17 mouse cellular contexts compared by ENCODE assay signal in genomic region chr8:13194818-13195217, GRCm38 (mm10). TPM values are rescaled to one million over a fixed set of nuclear protein-coding genes. Genes with fewer than 3 reads are reported as not detected.
A peak's percentile ranks its signal among the peaks of the same experiment; 100 is the strongest.
DNase-seq lines count a peak whose midpoint lies in the region; ATAC-seq and TF ChIP-seq lines count a peak whose summit lies in the region.
"Had no signal": no experiment of that assay in that cellular context is flagged by ENCODE, and none has a peak within 500 bp of the region (broad histone marks: within the 10 kb centered on the region; RNA-seq: fewer than 3 reads in every experiment).

No protein-coding gene starts in this region.

- H3K36me3 ChIP-seq in hindbrain, embryonic 14.5 days (replicated peaks; ENCODE audit: control insufficient read depth, insufficient read depth) = no peaks in the 10 kb centered on the region
- H3K36me3 ChIP-seq in hindbrain, embryonic 11.5 days (ENCODE audit: control insufficient read depth, insufficient read depth, low read length) = no peaks in the 10 kb centered on the region
- no peaks in the 10 kb centered on the region for H3K36me3 ChIP-seq in embryonic facial prominence, embryonic 13.5 days
- H3K36me3 ChIP-seq in forebrain, postnatal 0 days (ENCODE audit: insufficient read depth) = no peaks in the 10 kb centered on the region
- no peaks in the 10 kb centered on the region for H3K36me3 ChIP-seq in midbrain, embryonic 16.5 days (ENCODE audit: control insufficient read depth, insufficient read depth, low read length)

- H3K4me3 ChIP-seq in hindbrain, embryonic 14.5 days (replicated peaks; ENCODE audit: low read length) = no peak overlapping the region
- H3K4me3 ChIP-seq in hindbrain, embryonic 11.5 days (ENCODE audit: low read depth, low read length) = no peak overlapping the region
- H3K4me3 ChIP-seq in embryonic facial prominence, embryonic 13.5 days = no peak overlapping the region
- no peak overlapping the region for H3K4me3 ChIP-seq in forebrain, postnatal 0 days (ENCODE audit: low read depth, low read length)
- no peak overlapping the region for H3K4me3 ChIP-seq in midbrain, embryonic 16.5 days (ENCODE audit: low read depth, low read length)
- H3K4me3 ChIP-seq: heart, embryonic 13.5 days; kidney, embryonic 15.5 days had no signal

- WGBS in hindbrain, embryonic 14.5 days = 42% methylated on average over 10 of the region's 10 CpGs
- WGBS in hindbrain, embryonic 11.5 days = 43% methylated on average over 10 of the region's 10 CpGs
- WGBS in embryonic facial prominence, embryonic 13.5 days = 24% methylated on average over 10 of the region's 10 CpGs
- 11% methylated on average over 10 of the region's 10 CpGs for WGBS in forebrain, postnatal 0 days
- 5% methylated on average over 10 of the region's 10 CpGs for WGBS in midbrain, embryonic 16.5 days

- H3K4me1 ChIP-seq in hindbrain, embryonic 14.5 days (replicated peaks; ENCODE audit: control insufficient read depth, insufficient read depth, low read length) = no peaks in the 10 kb centered on the region; the same call in 1 of the 2 replicates
- H3K4me1 ChIP-seq in hindbrain, embryonic 11.5 days (replicated peaks; ENCODE audit: control insufficient read depth, insufficient read depth, low read length) = no peaks in the 10 kb centered on the region
- peaks cover 16% of the 10 kb centered on the region for H3K4me1 ChIP-seq in embryonic facial prominence, embryonic 13.5 days
- no peaks in the 10 kb centered on the region for H3K4me1 ChIP-seq in forebrain, postnatal 0 days (ENCODE audit: insufficient read depth)
- H3K4me1 ChIP-seq in midbrain, embryonic 16.5 days (ENCODE audit: control insufficient read depth, insufficient read depth, low read length) = peaks cover 9% of the 10 kb centered on the region

- no peaks in the 10 kb centered on the region for H3K9me3 ChIP-seq in hindbrain, embryonic 14.5 days (ENCODE audit: control insufficient read depth, low read length)
- H3K9me3 ChIP-seq in hindbrain, embryonic 11.5 days (ENCODE audit: control insufficient read depth, low read length) = no peaks in the 10 kb centered on the region
- no peaks in the 10 kb centered on the region for H3K9me3 ChIP-seq in embryonic facial prominence, embryonic 13.5 days
- no peaks in the 10 kb centered on the region for H3K9me3 ChIP-seq in forebrain, postnatal 0 days (ENCODE audit: low read length)
- H3K9me3 ChIP-seq in midbrain, embryonic 16.5 days (replicated peaks; ENCODE audit: control insufficient read depth, low read length, poor library complexity, severe bottlenecking) = no peaks in the 10 kb centered on the region
- H3K9me3 ChIP-seq: heart, embryonic 13.5 days; kidney, embryonic 15.5 days had no signal

- H3K27me3 ChIP-seq in hindbrain, embryonic 14.5 days (ENCODE audit: control insufficient read depth, insufficient read depth, low read length) = no peaks in the 10 kb centered on the region
- 0 out of 2 replicates have a peak, but pooled peaks cover 3% of the 10 kb centered on the region for H3K27me3 ChIP-seq in hindbrain, embryonic 11.5 days (ENCODE audit: control insufficient read depth, insufficient read depth, low read length)
- H3K27me3 ChIP-seq in embryonic facial prominence, embryonic 13.5 days = peaks cover 14% of the 10 kb centered on the region
- H3K27me3 ChIP-seq in forebrain, postnatal 0 days (ENCODE audit: insufficient read depth, low read length) = no peaks in the 10 kb centered on the region
- H3K27me3 ChIP-seq in midbrain, embryonic 16.5 days (ENCODE audit: control insufficient read depth, insufficient read depth, low read depth, low read length) = no peaks in the 10 kb centered on the region

- peak overlapping the region; percentile 34; the same call in 1 of the 2 replicates for H3K9ac ChIP-seq in hindbrain, embryonic 14.5 days
- no peak overlapping the region for H3K9ac ChIP-seq in hindbrain, embryonic 11.5 days (ENCODE audit: low read depth, low read length)
- no peak overlapping the region for H3K9ac ChIP-seq in embryonic facial prominence, embryonic 13.5 days
- peak overlapping the region; percentile 22; the same call in 1 of the 2 replicates for H3K9ac ChIP-seq in forebrain, postnatal 0 days
- 0 out of 2 replicates have a peak overlapping the region, but pooled peaks have one; percentile 35 for H3K9ac ChIP-seq in midbrain, embryonic 16.5 days (ENCODE audit: low read depth, low read length)
- H3K9ac ChIP-seq: heart, embryonic 13.5 days; kidney, embryonic 15.5 days had no signal

- TF ChIP-seq CTCF in forebrain, postnatal 0 days (IDR thresholded peaks at IDR 0.05; ENCODE audit: low read depth) = no peak

- H3K4me2 ChIP-seq in hindbrain, embryonic 14.5 days (replicated peaks) = no peak overlapping the region
- no peak overlapping the region for H3K4me2 ChIP-seq in hindbrain, embryonic 11.5 days (replicated peaks; ENCODE audit: low read depth, low read length)
- peak overlapping the region; percentile 14; the same call in 1 of the 2 replicates for H3K4me2 ChIP-seq in embryonic facial prominence, embryonic 13.5 days
- H3K4me2 ChIP-seq in forebrain, postnatal 0 days (ENCODE audit: low read depth) = no peak overlapping the region
- H3K4me2 ChIP-seq in midbrain, embryonic 16.5 days (ENCODE audit: low read length) = 0 out of 2 replicates have a peak overlapping the region, but pooled peaks have one; percentile 8
- H3K4me2 ChIP-seq: heart, embryonic 13.5 days; kidney, embryonic 15.5 days had no signal

- no peak for ATAC-seq in hindbrain, embryonic 14.5 days (ENCODE audit: low FRiP score)
- no peak for ATAC-seq in hindbrain, embryonic 11.5 days (ENCODE audit: low FRiP score)
- no peak for ATAC-seq in embryonic facial prominence, embryonic 13.5 days (ENCODE audit: insufficient number of reproducible peaks, insufficient read depth, low FRiP score, low TSS enrichment, low read depth)
- ATAC-seq in forebrain, postnatal 0 days = peak; percentile 42
- ATAC-seq in midbrain, embryonic 16.5 days = peak; percentile 47; the same call in 1 of the 2 replicates

- no peak for DNase-seq in hindbrain, embryonic 14.5 days (ENCODE audit: low spot score)
- DNase-seq in hindbrain, embryonic 11.5 days (ENCODE audit: low spot score) = no peak
- peak; percentile 28 for DNase-seq in forebrain, postnatal 0 days
- DNase-seq in cerebellum, adult 11-12 months = no peak
- DNase-seq in frontal cortex, postnatal 10 days (ENCODE audit: low spot score in 2 of 2) = no peak
- DNase-seq in kidney, postnatal 25 days = no peak
- DNase-seq: adrenal gland, adult 2 months; layer of hippocampus, postnatal 36 days; lung, postnatal 10 days; right cerebral cortex, postnatal 14 days had no signal

- no peak overlapping the region for H3K27ac ChIP-seq in hindbrain, embryonic 14.5 days
- H3K27ac ChIP-seq in hindbrain, embryonic 11.5 days (ENCODE audit: low read depth, low read length) = no peak overlapping the region
- peak overlapping the region; percentile 81 for H3K27ac ChIP-seq in embryonic facial prominence, embryonic 13.5 days
- H3K27ac ChIP-seq in forebrain, postnatal 0 days (ENCODE audit: low read depth, low read length) = peak overlapping the region; percentile 31
- H3K27ac ChIP-seq in midbrain, embryonic 16.5 days (ENCODE audit: low read length) = peak overlapping the region; percentile 45; the same call in 1 of the 2 replicates
- H3K27ac ChIP-seq: heart, embryonic 13.5 days; kidney, embryonic 15.5 days had no signal

RNA-seq across cellular contexts. Expression of gene Grtp1, which starts 5.6 kb away (rescaled TPM):
- polyA plus RNA-seq in hindbrain, embryonic 14.5 days (2014; fragmentation: Nextera tagmentation; extraction: Ambion mirVana) = 11.7 and 12.6 TPM in 2 replicates
- polyA plus RNA-seq in hindbrain, embryonic 11.5 days (2014; fragmentation: Nextera tagmentation; extraction: Ambion mirVana) = 12.9 and 13.0 TPM in 2 replicates
- 14.3 and 17.3 TPM in 2 replicates for polyA plus RNA-seq in embryonic facial prominence, embryonic 13.5 days (2015; fragmentation: Nextera tagmentation; extraction: Ambion mirVana)
- total RNA-seq in forebrain, postnatal 0 days (2014; rRNA removed) = 10.8 and 13.2 TPM in 2 replicates
- 17.2 and 22.7 TPM in 2 replicates for polyA plus RNA-seq in forebrain, postnatal 0 days (2015; fragmentation: Nextera tagmentation; extraction: Ambion mirVana)
- 16.9 and 19.7 TPM in 2 replicates for polyA plus RNA-seq in midbrain, embryonic 16.5 days (2015; fragmentation: Nextera tagmentation; extraction: Ambion mirVana)

RNA-seq across cellular contexts. Expression of gene Lamp1, which starts 35.9 kb away (rescaled TPM):
- 331 and 347 TPM in 2 replicates for polyA plus RNA-seq in hindbrain, embryonic 14.5 days (2014; fragmentation: Nextera tagmentation; extraction: Ambion mirVana)
- 261 and 286 TPM in 2 replicates for polyA plus RNA-seq in hindbrain, embryonic 11.5 days (2014; fragmentation: Nextera tagmentation; extraction: Ambion mirVana)
- 259 and 270 TPM in 2 replicates for polyA plus RNA-seq in embryonic facial prominence, embryonic 13.5 days (2015; fragmentation: Nextera tagmentation; extraction: Ambion mirVana)
- total RNA-seq in forebrain, postnatal 0 days (2014; rRNA removed) = 270 and 295 TPM in 2 replicates
- 356 and 373 TPM in 2 replicates for polyA plus RNA-seq in forebrain, postnatal 0 days (2015; fragmentation: Nextera tagmentation; extraction: Ambion mirVana)
- polyA plus RNA-seq in midbrain, embryonic 16.5 days (2015; fragmentation: Nextera tagmentation; extraction: Ambion mirVana) = 263 and 294 TPM in 2 replicates

RNA-seq across cellular contexts. Expression of gene Adprhl1, which starts 59.1 kb away (rescaled TPM):
- polyA plus RNA-seq in hindbrain, embryonic 14.5 days (2014; fragmentation: Nextera tagmentation; extraction: Ambion mirVana) = not detected in 2 replicates
- polyA plus RNA-seq in hindbrain, embryonic 11.5 days (2014; fragmentation: Nextera tagmentation; extraction: Ambion mirVana) = 0.26 and 0.32 TPM in 2 replicates
- 1.9 TPM in 1 of 2 replicates, not detected in the other for polyA plus RNA-seq in embryonic facial prominence, embryonic 13.5 days (2015; fragmentation: Nextera tagmentation; extraction: Ambion mirVana)
- total RNA-seq in forebrain, postnatal 0 days (2014; rRNA removed) = 0.67 and 1.2 TPM in 2 replicates
- polyA plus RNA-seq in forebrain, postnatal 0 days (2015; fragmentation: Nextera tagmentation; extraction: Ambion mirVana) = not detected in 2 replicates
- 0.29 TPM in 1 of 2 replicates, not detected in the other for polyA plus RNA-seq in midbrain, embryonic 16.5 days (2015; fragmentation: Nextera tagmentation; extraction: Ambion mirVana)
- total RNA-seq: common myeloid progenitor, adult 5-6 weeks; neutrophil, adult 5-6 weeks had no signal
- polyA plus RNA-seq: liver, adult 2 months had no signal

Comparison
In these comparisons a context has a peak if more than half of its experiments do, and no peak if none do; other contexts are left out.
1. H3K9ac ChIP-seq: peak in hindbrain, embryonic 14.5 days (single experiment), forebrain, postnatal 0 days (single experiment) and midbrain, embryonic 16.5 days (single experiment); none in hindbrain, embryonic 11.5 days (single experiment) and embryonic facial prominence, embryonic 13.5 days (single experiment).
2. ATAC-seq: peak in forebrain, postnatal 0 days (single experiment) and midbrain, embryonic 16.5 days (single experiment); none in hindbrain, embryonic 14.5 days (single experiment), hindbrain, embryonic 11.5 days (single experiment) and embryonic facial prominence, embryonic 13.5 days (single experiment).
3. H3K27ac ChIP-seq: peak in embryonic facial prominence, embryonic 13.5 days (single experiment), forebrain, postnatal 0 days (single experiment) and midbrain, embryonic 16.5 days (single experiment); none in hindbrain, embryonic 14.5 days (single experiment) and hindbrain, embryonic 11.5 days (single experiment).
4. H3K4me2 ChIP-seq: peak in embryonic facial prominence, embryonic 13.5 days (single experiment) and midbrain, embryonic 16.5 days (single experiment); none in hindbrain, embryonic 14.5 days (single experiment), hindbrain, embryonic 11.5 days (single experiment) and forebrain, postnatal 0 days (single experiment).